Mouse (Mus musculus): ENCODE measurements around the gene Tesc. TPM values are rescaled to one million over a fixed set of nuclear protein-coding genes. Genes with fewer than 3 reads are reported as not detected.

Gene Tesc
- polyA plus RNA-seq, 1 experiment from 2014 or later = 0.55 TPM

DNA sequence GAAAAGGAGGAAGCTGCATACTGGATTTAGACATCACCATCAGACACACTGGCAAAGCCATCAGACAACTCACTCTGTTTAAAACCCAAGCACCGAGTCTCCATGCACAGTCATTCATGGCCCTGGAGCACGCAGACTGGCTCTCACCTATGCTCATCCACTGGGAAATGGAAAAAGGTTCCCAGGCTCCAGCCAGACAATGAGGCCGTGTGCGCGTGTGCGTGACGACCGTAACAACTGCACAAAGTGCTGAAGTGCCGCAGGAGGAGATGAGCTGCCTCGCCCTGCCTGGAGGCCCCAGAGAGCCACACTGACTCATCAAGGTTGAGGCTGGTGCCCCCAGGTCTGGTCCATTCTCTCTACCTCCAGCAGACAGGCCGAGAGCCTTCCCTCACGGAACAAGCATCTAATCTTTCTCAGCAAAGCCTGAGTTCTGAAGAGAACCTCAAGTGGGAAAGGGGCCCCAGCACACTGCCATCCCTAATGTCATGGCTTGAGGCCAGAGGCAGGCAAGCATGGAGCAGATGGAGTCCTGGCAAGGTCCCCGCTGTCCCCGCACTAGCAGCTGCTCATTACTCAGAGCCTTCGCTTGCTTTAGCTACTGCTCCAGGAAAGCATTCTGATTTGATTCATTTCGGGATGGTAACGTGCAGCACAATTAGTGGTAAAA, 80.7 kb downstream of the Tesc start:
- Histone ChIP-seq H3K27ac (peak overlapping the region; percentile 9; the same call in 1 of the 2 replicates), H3K27me3 (ENCODE audit: insufficient read depth, poor library complexity, severe bottlenecking) (no peaks in the 10 kb centered on the region), H3K9me3 (no peaks in the 10 kb centered on the region; the same call in 1 of the 2 replicates), H3K4me3 (no peak overlapping the region), H3K4me1 (replicated peaks) (peaks cover 10% of the 10 kb centered on the region), H3K36me3 (peaks cover 82% of the 10 kb centered on the region)
- no peak for DNase-seq (ENCODE audit: low spot score)
- 83% methylated on average over 17 of the region's 17 CpGs for WGBS

DNA sequence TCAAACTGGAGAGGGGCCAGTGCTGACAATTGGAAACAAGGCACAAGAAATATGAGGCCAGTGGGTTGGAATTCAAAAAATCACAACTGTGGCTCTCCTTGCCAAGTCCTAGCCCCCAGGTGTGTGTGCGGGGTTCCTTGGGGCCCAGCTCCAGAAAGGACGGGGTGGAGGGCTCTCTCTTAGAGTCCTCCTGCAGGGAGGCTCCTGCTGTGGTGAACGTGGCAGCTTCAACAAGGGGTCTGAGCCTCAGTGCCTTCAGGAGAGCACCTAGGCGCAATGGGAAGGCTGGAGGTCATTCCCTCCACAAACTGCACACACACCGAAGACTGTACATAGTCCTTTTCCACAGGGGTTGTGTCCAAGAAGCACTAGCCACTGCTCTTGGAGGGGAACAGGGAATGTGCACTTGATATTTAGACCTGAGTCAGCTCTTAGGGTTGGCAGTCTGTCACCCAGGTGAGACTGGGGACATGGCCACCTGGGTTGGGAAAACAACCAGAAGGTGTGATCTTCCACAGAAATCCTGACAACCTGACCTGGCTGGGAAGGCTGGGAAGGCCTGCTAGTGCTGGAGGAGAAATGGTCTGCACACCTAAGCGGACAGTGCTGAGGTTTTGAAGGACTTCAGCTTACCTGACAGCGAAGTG, 81.4 kb downstream of the Tesc start:
- 88% methylated on average over 7 of the region's 7 CpGs for WGBS
- Histone ChIP-seq H3K9me3 (no peaks in the 10 kb centered on the region; the same call in 1 of the 2 replicates), H3K4me1 (replicated peaks) (peaks cover 10% of the 10 kb centered on the region), H3K27me3 (ENCODE audit: insufficient read depth, poor library complexity, severe bottlenecking) (no peaks in the 10 kb centered on the region), H3K36me3 (peaks cover 86% of the 10 kb centered on the region), H3K4me3 (no peak overlapping the region), H3K27ac (peak overlapping the region; percentile 9; the same call in 1 of the 2 replicates)
- no peak for DNase-seq (ENCODE audit: low spot score)

Other genes with a start within 250 kb of the Tesc start
- 0.33 and 0.45 TPM in 2 replicates for gene Nos1, start 246.7 kb upstream of the Tesc start, polyA plus RNA-seq (2016; fragmentation: Nextera tagmentation; extraction: Ambion mirVana)
- gene Fbxo21, start 51.0 kb upstream of the Tesc start, polyA plus RNA-seq (2016; fragmentation: Nextera tagmentation; extraction: Ambion mirVana) = 103 and 117 TPM in 2 replicates
- 35.0 and 36.8 TPM in 2 replicates for gene Fbxw8, start 127.7 kb downstream of the Tesc start, polyA plus RNA-seq (2016; fragmentation: Nextera tagmentation; extraction: Ambion mirVana)
- gene Hrk, start 136.9 kb downstream of the Tesc start, polyA plus RNA-seq (2016; fragmentation: Nextera tagmentation; extraction: Ambion mirVana) = 0.25 and 0.37 TPM in 2 replicates
- gene Rnft2, start 217.4 kb downstream of the Tesc start, polyA plus RNA-seq (2016; fragmentation: Nextera tagmentation; extraction: Ambion mirVana) = 4.9 and 7.4 TPM in 2 replicates
- gene 2410131K14Rik, start 217.5 kb downstream of the Tesc start, polyA plus RNA-seq (2016; fragmentation: Nextera tagmentation; extraction: Ambion mirVana) = 11.3 and 12.3 TPM in 2 replicates